Mouse (Mus musculus): ENCODE measurements around the gene Dlgap4. TPM values are rescaled to one million over a fixed set of nuclear protein-coding genes. Genes with fewer than 3 reads are reported as not detected.

Gene Dlgap4
- polyA plus RNA-seq, 1 experiment = 40.7 TPM

DNA sequence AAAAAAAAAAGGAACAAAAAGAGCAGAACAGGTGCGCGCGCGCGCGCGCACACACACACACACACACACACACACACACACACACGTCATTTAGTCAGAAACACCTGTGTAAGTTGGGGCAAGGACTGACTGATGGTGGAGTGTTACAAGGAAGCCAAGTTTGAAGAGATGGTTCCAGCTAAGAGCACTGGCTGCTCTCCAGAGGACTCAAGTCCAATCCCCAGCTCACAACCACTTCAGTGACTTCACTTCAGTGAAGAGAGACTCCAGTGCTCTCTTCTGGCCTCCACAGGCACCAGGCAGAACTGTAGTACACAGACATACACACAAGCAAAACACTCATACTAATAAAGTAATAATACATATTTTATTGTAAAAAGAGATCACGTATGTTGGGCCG lies 197.2 kb downstream of the Dlgap4 start:
- H3K79me2 ChIP-seq (ENCODE audit: control insufficient read depth, insufficient read depth) = no peaks in the 10 kb centered on the region
- no peaks in the 10 kb centered on the region for H3K36me3 ChIP-seq (ENCODE audit: control insufficient read depth, insufficient read depth)
- H3K4me3 ChIP-seq (ENCODE audit: insufficient read depth, poor library complexity, severe bottlenecking) = no peak overlapping the region
- H3K27me3 ChIP-seq (ENCODE audit: control insufficient read depth, insufficient read depth, insufficient read length) = peaks cover 5% of the 10 kb centered on the region
- no peaks in the 10 kb centered on the region for H3K79me3 ChIP-seq (ENCODE audit: low read depth)
- TF ChIP-seq CEBPB (IDR thresholded peaks at IDR 0.05; ENCODE audit: low read depth) (no peak), MAX (IDR thresholded peaks at IDR 0.05) (no peak), FOSL1 (IDR thresholded peaks at IDR 0.05; ENCODE audit: insufficient read depth, low read length, poor library complexity, severe bottlenecking) (no peak), MYOG (IDR thresholded peaks at IDR 0.05; ENCODE audit: control insufficient read depth, extremely low read depth, insufficient read length) (no peak), USF1 (IDR thresholded peaks at IDR 0.05; ENCODE audit: low read depth) (no peak)
- no peak overlapping the region for H3ac ChIP-seq (ENCODE audit: control insufficient read depth, insufficient read length, low read depth)

DNA sequence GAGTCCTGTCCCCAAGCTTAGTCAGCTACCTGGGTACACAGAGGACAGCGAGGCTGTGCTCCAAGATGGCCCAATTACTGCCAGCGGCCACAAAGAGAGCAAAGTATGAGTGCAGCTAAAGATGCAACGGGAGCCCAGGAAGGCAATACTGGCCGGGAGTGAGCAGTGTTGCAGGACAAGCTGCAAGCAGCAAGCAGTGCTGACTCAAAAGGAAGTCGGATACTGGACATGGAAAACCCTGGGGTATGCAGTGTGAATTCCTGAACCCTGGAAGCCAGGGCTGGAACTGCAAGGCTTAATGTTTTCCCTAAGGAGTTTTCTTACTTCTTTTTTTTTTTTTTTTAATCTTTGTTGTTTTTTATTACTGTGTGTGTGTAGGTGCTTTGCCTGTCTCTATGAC lies 198.1 kb downstream of the Dlgap4 start:
- H3K79me3 ChIP-seq (ENCODE audit: low read depth) = no peaks in the 10 kb centered on the region
- no peak overlapping the region for H3ac ChIP-seq (ENCODE audit: control insufficient read depth, insufficient read length, low read depth)
- H3K4me3 ChIP-seq (ENCODE audit: insufficient read depth, poor library complexity, severe bottlenecking) = no peak overlapping the region
- H3K79me2 ChIP-seq (ENCODE audit: control insufficient read depth, insufficient read depth) = no peaks in the 10 kb centered on the region
- H3K36me3 ChIP-seq (ENCODE audit: control insufficient read depth, insufficient read depth) = no peaks in the 10 kb centered on the region
- peaks cover 12% of the 10 kb centered on the region for H3K27me3 ChIP-seq (ENCODE audit: control insufficient read depth, insufficient read depth, insufficient read length)
- TF ChIP-seq CTCF (IDR thresholded peaks at IDR 0.05; ENCODE audit: control insufficient read depth, insufficient read depth, insufficient read length) (no peak), USF1 (IDR thresholded peaks at IDR 0.05; ENCODE audit: low read depth) (no peak), MAX (IDR thresholded peaks at IDR 0.05) (no peak), FOSL1 (IDR thresholded peaks at IDR 0.05; ENCODE audit: insufficient read depth, low read length, poor library complexity, severe bottlenecking) (no peak), CEBPB (IDR thresholded peaks at IDR 0.05; ENCODE audit: low read depth) (no peak), MYOD1 (IDR thresholded peaks at IDR 0.05; ENCODE audit: control insufficient read depth, insufficient read length, low read depth) (no peak), MYOG (IDR thresholded peaks at IDR 0.05; ENCODE audit: control insufficient read depth, extremely low read depth, insufficient read length) (no peak)

Other genes starting within 250 kb of the Dlgap4 start
- 37.8 TPM for gene Epb41l1, start 192.8 kb upstream of the Dlgap4 start, polyA plus RNA-seq (2012; fragmentation: generic; extraction: Trizol)
- gene Aar2, start 66.1 kb upstream of the Dlgap4 start, polyA plus RNA-seq (2012; fragmentation: generic; extraction: Trizol) = 20.5 TPM
- 954 TPM for gene Myl9, start 161.7 kb downstream of the Dlgap4 start, polyA plus RNA-seq (2012; fragmentation: generic; extraction: Trizol)
- gene Tgif2, start 226.3 kb downstream of the Dlgap4 start, polyA plus RNA-seq (2012; fragmentation: generic; extraction: Trizol) = 19.6 TPM
- gene 4930518I15Rik, start 244.2 kb downstream of the Dlgap4 start, polyA plus RNA-seq (2012; fragmentation: generic; extraction: Trizol) = 0.27 TPM
- gene Rab5if, start 249.4 kb downstream of the Dlgap4 start, polyA plus RNA-seq (2012; fragmentation: generic; extraction: Trizol) = 228 TPM